Mouse (Mus musculus) MEL (cell line): ENCODE data around the gene Grap. TPM values are rescaled to one million over a fixed set of nuclear protein-coding genes. Genes with fewer than 3 reads are reported as not detected.

Experiments used
- DNase-seq: peaks from one replicate; pipeline ENCODE4 v3.0.0; 2011; ENCODE audit warnings: low read depth, low spot score
- H3K27ac ChIP-seq: 2 replicates; pipeline ENCODE4 v1.5.1; 2012; ENCODE audit warnings: low read depth, mild to moderate bottlenecking, control low read depth, low read length, moderate library complexity; ENCODE audit not compliant: control insufficient read depth
- H3K27me3 ChIP-seq, 2 experiments: fragments of 150-350 bp in 1 of 2; sonication (generic) in 1 of 2; 2 replicates each; pipeline ENCODE4 v1.6.1; 2012; ENCODE audit warnings: low read length in 2 of 2, mild to moderate bottlenecking in 2 of 2, improper control_type of control experiment in 1 of 2, moderate library complexity in 1 of 2; ENCODE audit not compliant: insufficient read depth in 2 of 2, control insufficient read depth in 1 of 2
- H3K36me3 ChIP-seq, 2 experiments: 2 replicates each; pipeline ENCODE4 v1.6.1; 2012 to 2014; ENCODE audit warnings: low read length in 2 of 2, improper control_type of control experiment in 1 of 2, inconsistent platforms in 1 of 2, mild to moderate bottlenecking in 1 of 2; ENCODE audit not compliant: insufficient read depth in 2 of 2, control insufficient read depth in 1 of 2
- H3K4me1 ChIP-seq, 2 experiments: fragments of 150-350 bp in 1 of 2; sonication (generic) in 1 of 2; 2 replicates each; pipeline ENCODE4 v1.6.1; 2012; ENCODE audit warnings: low read length in 2 of 2, improper control_type of control experiment in 1 of 2, mild to moderate bottlenecking in 1 of 2; ENCODE audit not compliant: insufficient read depth in 2 of 2, control insufficient read depth in 1 of 2
- H3K4me3 ChIP-seq, 2 experiments: fragments of 150-350 bp in 1 of 2; sonication (generic) in 1 of 2; 2 replicates each; pipeline ENCODE4 v1.5.1; 2012; ENCODE audit warnings: low read depth in 2 of 2, low read length in 2 of 2, mild to moderate bottlenecking in 2 of 2, moderate library complexity in 2 of 2, control low read depth in 1 of 2, improper control_type of control experiment in 1 of 2; ENCODE audit not compliant: control insufficient read depth in 1 of 2, insufficient read depth in 1 of 2
- H3K79me2 ChIP-seq: 2 replicates; pipeline ENCODE4 v1.6.1; 2012; ENCODE audit warnings: mild to moderate bottlenecking, low read length, moderate library complexity; ENCODE audit not compliant: control insufficient read depth, poor library complexity, insufficient read depth
- H3K9ac ChIP-seq: 2 replicates; pipeline ENCODE4 v1.6.1; 2012; ENCODE audit warnings: low read depth, mild to moderate bottlenecking, control low read depth, low read length, moderate library complexity; ENCODE audit not compliant: control insufficient read depth, poor library complexity, severe bottlenecking
- H3K9me3 ChIP-seq: fragments of 150-350 bp; sonication (generic); replicated peaks from 2 replicates; pipeline ENCODE4 v1.6.1; 2012; ENCODE audit warnings: mild to moderate bottlenecking, low read length, improper control_type of control experiment, moderate library complexity; ENCODE audit not compliant: insufficient read depth
- BHLHE40 ChIP-seq: IDR thresholded peaks from 2 replicates; pipeline ENCODE4 v1.6.1; 2012; ENCODE audit warnings: low read depth, mild to moderate bottlenecking, inconsistent platforms, low read length, improper control_type of control experiment, borderline replicate concordance
- CHD2 ChIP-seq: IDR thresholded peaks from 2 replicates; pipeline ENCODE4 v1.6.1; 2011; ENCODE audit warnings: low read length, improper control_type of control experiment
- ELF1 ChIP-seq: IDR thresholded peaks from 2 replicates; pipeline ENCODE4 v1.6.1; 2014; ENCODE audit warnings: low read depth, mild to moderate bottlenecking, inconsistent platforms, low read length, improper control_type of control experiment, moderate library complexity
- EP300 ChIP-seq, 2 experiments: IDR thresholded peaks; 2 replicates each; pipeline ENCODE4 v1.6.1; 2011; ENCODE audit warnings: improper control_type of control experiment in 2 of 2, low read length in 2 of 2, low read depth in 1 of 2, mild to moderate bottlenecking in 1 of 2
- GABPA ChIP-seq: IDR thresholded peaks from 2 replicates; pipeline ENCODE4 v1.6.1; 2012; ENCODE audit warnings: low read depth, mild to moderate bottlenecking, inconsistent platforms, low read length, improper control_type of control experiment, moderate library complexity
- HCFC1 ChIP-seq: IDR thresholded peaks from 2 replicates; pipeline ENCODE4 v1.6.1; 2012; ENCODE audit warnings: low read depth, mild to moderate bottlenecking, inconsistent platforms, low read length, improper control_type of control experiment, moderate library complexity
- MAFK ChIP-seq: IDR thresholded peaks from 2 replicates; pipeline ENCODE4 v1.6.1; 2011; ENCODE audit warnings: low read depth, mild to moderate bottlenecking, low read length, improper control_type of control experiment, borderline replicate concordance
- MAX ChIP-seq: IDR thresholded peaks from 2 replicates; pipeline ENCODE4 v1.6.1; 2011; ENCODE audit warnings: low read length, improper control_type of control experiment
- MAZ ChIP-seq: IDR thresholded peaks from 2 replicates; pipeline ENCODE4 v1.6.1; 2012; ENCODE audit warnings: low read depth, mild to moderate bottlenecking, inconsistent platforms, low read length, improper control_type of control experiment
- MEF2A ChIP-seq: IDR thresholded peaks from 2 replicates; pipeline ENCODE4 v1.6.1; 2014; ENCODE audit warnings: low read depth, mild to moderate bottlenecking, inconsistent platforms, low read length, improper control_type of control experiment; ENCODE audit not compliant: poor library complexity, insufficient replicate concordance, severe bottlenecking; ENCODE audit errors: extremely low read depth
- MYB ChIP-seq: IDR thresholded peaks from 2 replicates; pipeline ENCODE4 v1.6.1; 2011; ENCODE audit warnings: mild to moderate bottlenecking, low read depth, low read length, improper control_type of control experiment
- NRF1 ChIP-seq: IDR thresholded peaks from 2 replicates; pipeline ENCODE4 v1.6.1; 2014; ENCODE audit warnings: low read depth, mild to moderate bottlenecking, inconsistent platforms, low read length, improper control_type of control experiment, moderate library complexity; ENCODE audit not compliant: poor library complexity, insufficient read depth, severe bottlenecking
- POLR2A ChIP-seq, 2 experiments: IDR thresholded peaks; 2 replicates each; pipeline ENCODE4 v1.6.1; 2011 to 2012; ENCODE audit warnings: low read length in 2 of 2, mild to moderate bottlenecking in 2 of 2, control low read depth in 1 of 2, improper control_type of control experiment in 1 of 2, low read depth in 1 of 2, moderate library complexity in 1 of 2; ENCODE audit not compliant: control insufficient read depth in 1 of 2, insufficient read depth in 1 of 2, poor library complexity in 1 of 2
- POLR2AphosphoS5 ChIP-seq: IDR thresholded peaks from 2 replicates; pipeline ENCODE4 v1.6.1; 2012; ENCODE audit warnings: low read depth, borderline replicate concordance, mild to moderate bottlenecking, inconsistent platforms, low read length, moderate library complexity, mixed read lengths
- RCOR1 ChIP-seq: IDR thresholded peaks from 2 replicates; pipeline ENCODE4 v1.6.1; 2012; ENCODE audit warnings: low read depth, mild to moderate bottlenecking, inconsistent platforms, low read length, improper control_type of control experiment
- SIN3A ChIP-seq: IDR thresholded peaks from 2 replicates; pipeline ENCODE4 v1.6.1; 2012; ENCODE audit warnings: low read length, improper control_type of control experiment, inconsistent platforms
- SMC3 ChIP-seq: IDR thresholded peaks from 2 replicates; pipeline ENCODE4 v1.6.1; 2011; ENCODE audit warnings: low read depth, low read length, improper control_type of control experiment
- UBTF ChIP-seq: IDR thresholded peaks from 2 replicates; pipeline ENCODE4 v1.6.1; 2012; ENCODE audit warnings: low read depth, mild to moderate bottlenecking, inconsistent platforms, low read length, improper control_type of control experiment, moderate library complexity, borderline replicate concordance; ENCODE audit not compliant: insufficient read depth
- USF1 ChIP-seq: IDR thresholded peaks from 2 replicates; pipeline ENCODE4 v1.6.1; 2014; ENCODE audit warnings: low read depth, mild to moderate bottlenecking, inconsistent platforms, low read length, improper control_type of control experiment, moderate library complexity
- USF2 ChIP-seq, 2 experiments: IDR thresholded peaks; 2 replicates each; pipeline ENCODE4 v1.6.1; 2011 to 2012; ENCODE audit warnings: improper control_type of control experiment in 2 of 2, low read length in 2 of 2, borderline replicate concordance in 1 of 2, inconsistent platforms in 1 of 2, low read depth in 1 of 2, mild to moderate bottlenecking in 1 of 2; ENCODE audit not compliant: insufficient read depth in 1 of 2
- ZMIZ1 ChIP-seq: IDR thresholded peaks from 2 replicates; pipeline ENCODE4 v1.6.1; 2012; ENCODE audit warnings: low read depth, mild to moderate bottlenecking, inconsistent platforms, low read length, improper control_type of control experiment, moderate library complexity
- ZNF384 ChIP-seq: IDR thresholded peaks from 2 replicates; pipeline ENCODE4 v1.6.1; 2012; ENCODE audit warnings: low read depth, mild to moderate bottlenecking, inconsistent platforms, low read length, improper control_type of control experiment
- polyA plus RNA-seq, 2 experiments: library from polyadenylated mRNA; stranded (reverse) in 1 of 2; unstranded in 1 of 2; fragments of >175 nt in 1 of 2; fragments of >200 nt in 1 of 2; gene quantifications; 2 replicates each; pipeline versions ENCODE4 v1.2.1 to v1.2.4; 2012; ENCODE audit warnings: low replicate concordance in 2 of 2, low read depth in 1 of 2; ENCODE audit not compliant: insufficient read length in 2 of 2, insufficient read depth in 1 of 2, missing spikeins in 1 of 2
- total RNA-seq: library from RNA; depleted of rRNA; stranded (reverse); fragments of 300-350 nt; gene quantifications from 2 replicates; pipeline ENCODE4 v1.2.3, GENCODE M21; 2012

The Grap gene
- total and polyA plus RNA-seq, 3 experiments: 1.8 to 2.3 TPM; not detected in 1

- H3K9me3 ChIP-seq: no peaks in the 10 kb centered on the region
- TF ChIP-seq RCOR1 (no peak), USF2 (IDR thresholded peaks at IDR 0.05; ENCODE audit: borderline replicate concordance in 1 of 2, insufficient read depth in 1 of 2, low read depth in 1 of 2, low read length in 2 of 2) (no peak), MAX (no peak)
- no peak overlapping the region for H3K9ac ChIP-seq
- H3K79me2 ChIP-seq: no peaks in the 10 kb centered on the region
- H3K36me3 ChIP-seq: no peaks in the 10 kb centered on the region
- no peak overlapping the region for H3K27ac ChIP-seq
- H3K4me3 ChIP-seq: no peak overlapping the region
- no peak for DNase-seq
- 0 out of 4 replicates have a peak, but pooled peaks cover 0 to 2% of the 10 kb centered on the region in 2 experiments for H3K4me1 ChIP-seq
- no peaks in the 10 kb centered on the region; a peak in 1 of 4 replicates for H3K27me3 ChIP-seq
Measured at GRCm38 (mm10) chr11:61612116-61612635, 40.9 kb upstream of the Grap start.

GRCm38 (mm10) chr11:61614401-61614800 is 38.7 kb upstream of the Grap start:
- H3K79me2 ChIP-seq: no peaks in the 10 kb centered on the region
- H3K27ac ChIP-seq: no peak overlapping the region
- TF ChIP-seq MAFK (no peak), ZNF384 (no peak), EP300 (IDR thresholded peaks at IDR 0.05; ENCODE audit: low read depth in 1 of 2, low read length in 2 of 2) (no peak), ELF1 (no peak), UBTF (no peak), MYB (no peak), SIN3A (no peak), GABPA (no peak), ZMIZ1 (no peak)
- H3K4me1 ChIP-seq: 0 out of 4 replicates have a peak, but pooled peaks cover 0 to 2% of the 10 kb centered on the region in 2 experiments
- no peaks in the 10 kb centered on the region; a peak in 1 of 4 replicates for H3K27me3 ChIP-seq
- H3K9me3 ChIP-seq: no peaks in the 10 kb centered on the region
- DNase-seq: no peak
- no peak overlapping the region for H3K9ac ChIP-seq
- H3K36me3 ChIP-seq: no peaks in the 10 kb centered on the region
- no peak overlapping the region for H3K4me3 ChIP-seq

DNA sequence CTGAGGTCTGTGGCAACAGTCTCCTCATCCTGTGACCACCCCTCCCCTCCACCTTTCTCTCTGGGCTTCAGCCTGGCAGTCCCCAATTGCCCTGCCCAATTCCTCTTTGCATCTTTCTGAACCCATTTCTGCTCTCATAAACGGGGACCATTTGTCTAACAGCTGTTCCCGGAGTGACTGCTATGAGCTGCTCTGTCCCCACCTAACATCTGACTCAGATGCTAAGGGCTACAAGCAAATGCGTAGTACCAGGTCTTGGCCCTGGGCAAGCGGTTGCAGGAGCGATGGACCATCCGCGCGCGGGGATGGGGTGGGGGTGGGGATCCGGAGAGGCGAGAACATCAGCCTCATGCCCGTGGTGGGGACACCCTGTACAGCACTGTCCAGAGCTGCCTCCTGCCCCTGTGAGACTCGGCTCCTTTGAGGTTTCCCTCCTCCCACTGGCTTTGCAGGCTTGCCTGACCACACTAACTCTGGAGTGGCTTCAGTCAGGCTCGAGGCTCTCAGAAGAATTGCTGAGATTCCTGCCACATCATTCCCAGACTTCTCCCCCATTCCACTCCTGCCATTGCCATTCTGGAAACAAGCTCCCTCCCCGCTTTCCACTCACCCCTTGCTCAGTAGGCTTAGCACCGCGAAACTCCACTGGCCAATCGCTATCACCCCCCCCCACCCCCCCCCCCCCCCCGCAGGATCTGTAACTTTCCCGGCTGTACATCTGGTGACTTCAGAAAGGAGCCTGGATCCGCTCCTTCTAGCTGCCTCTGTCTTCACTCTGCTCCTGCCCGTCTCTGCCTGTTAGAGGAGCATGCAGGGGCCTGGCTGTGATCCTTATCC is 37.2 kb upstream of the Grap start:
- Histone ChIP-seq H3K27ac (no peak overlapping the region), H3K4me1 (0 out of 4 replicates have a peak, but pooled peaks cover 0 to 2% of the 10 kb centered on the region in 2 experiments), H3K9ac (no peak overlapping the region), H3K9me3 (no peaks in the 10 kb centered on the region), H3K79me2 (no peaks in the 10 kb centered on the region), H3K27me3 (no peaks in the 10 kb centered on the region; a peak in 1 of 4 replicates), H3K4me3 (no peak overlapping the region), H3K36me3 (no peaks in the 10 kb centered on the region)
- no peak for DNase-seq
- TF ChIP-seq MEF2A (no peak), USF1 (no peak), ZNF384 (no peak), EP300 (IDR thresholded peaks at IDR 0.05; ENCODE audit: low read depth in 1 of 2, low read length in 2 of 2) (no peak), POLR2AphosphoS5 (no peak), HCFC1 (no peak), POLR2A (IDR thresholded peaks at IDR 0.05; ENCODE audit: control insufficient read depth in 1 of 2, insufficient read depth in 1 of 2, low read depth in 1 of 2, low read length in 2 of 2, poor library complexity in 1 of 2) (no peak), SMC3 (no peak), CHD2 (no peak), BHLHE40 (no peak), MAFK (no peak), MAZ (no peak), NRF1 (no peak), USF2 (IDR thresholded peaks at IDR 0.05; ENCODE audit: borderline replicate concordance in 1 of 2, insufficient read depth in 1 of 2, low read depth in 1 of 2, low read length in 2 of 2) (no peak), RCOR1 (no peak)
